Mouse (Mus musculus): Measurements from ENCODE around the gene Phf23.
"Not testable (repeated sequence)": the region's sequence is repeated elsewhere in the genome, so short reads cannot be mapped to it uniquely, and the experiment has no call there.

Phf23 gene

DNA sequence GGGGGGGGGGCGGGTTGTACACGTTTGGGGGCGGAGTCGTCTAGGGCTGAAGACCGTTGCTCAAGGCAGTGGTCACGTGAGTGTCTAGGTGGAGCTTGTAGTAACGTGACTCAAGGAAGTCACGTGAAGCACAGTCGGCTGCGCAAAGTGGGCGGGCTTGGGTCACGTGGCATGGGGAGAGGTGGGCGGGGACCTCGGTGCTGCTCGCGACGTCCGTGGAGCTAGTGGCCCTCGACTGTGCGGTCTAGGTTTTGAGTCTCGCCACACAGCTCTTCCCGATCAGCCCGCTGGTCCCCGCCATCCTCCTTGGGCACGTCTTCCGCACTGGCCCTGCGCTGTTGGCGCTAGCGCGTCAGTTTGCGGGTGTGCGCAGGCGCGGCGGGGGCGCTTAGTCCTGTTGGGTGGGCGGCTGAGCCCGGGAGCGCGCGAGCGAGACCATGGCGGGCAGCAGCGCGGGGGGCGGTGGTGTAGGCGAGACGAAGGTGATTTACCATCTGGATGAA lies 4.9 kb downstream of the Phf23 start, which contains the start of gene Dvl2:
Gene Dvl2, plus strand, starts transcription at position 200 of the 503 bp plus-strand sequence.
- peak; percentile 73 for DNase-seq (ENCODE audit: low spot score)

DNA sequence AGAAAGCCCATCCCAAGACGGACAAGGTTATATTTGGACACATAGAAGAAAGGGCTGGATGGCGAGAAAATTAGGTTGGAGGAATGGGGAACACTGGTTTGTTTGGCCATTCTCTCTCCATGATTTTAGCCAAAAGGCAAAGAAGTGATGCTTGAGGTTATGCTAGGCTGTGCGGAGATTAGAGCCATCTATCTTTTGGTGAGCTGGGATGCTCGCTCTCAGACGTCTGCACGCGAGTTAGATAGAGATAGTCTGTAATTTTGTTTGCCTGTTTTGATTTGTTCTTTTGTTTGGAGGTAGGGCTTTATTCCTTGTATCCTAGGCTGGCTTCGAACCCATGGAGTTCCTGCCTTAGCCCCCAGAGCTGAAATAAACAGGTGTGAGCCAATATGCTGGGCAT lies 5.6 kb downstream of the Phf23 start:
- DNase-seq (ENCODE audit: low spot score): no peak

DNA sequence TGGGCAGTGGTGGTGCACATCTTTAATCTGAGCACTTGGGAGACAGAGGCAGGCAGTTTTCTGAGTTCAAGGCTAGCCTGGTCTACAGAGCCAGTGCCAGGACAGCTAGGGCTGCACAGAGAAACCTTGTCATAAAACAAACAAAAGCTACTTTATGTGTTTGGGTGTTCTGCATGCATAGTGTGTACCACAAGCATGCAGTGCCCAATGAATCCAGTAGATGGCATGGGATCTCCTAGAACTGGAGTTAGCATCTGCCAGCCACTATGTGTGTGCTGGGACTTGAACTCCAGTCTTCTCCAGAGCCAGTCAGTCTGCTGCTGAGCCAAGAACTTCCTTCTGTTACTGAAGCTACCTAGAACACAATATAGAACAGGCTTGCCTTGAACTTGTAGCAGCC lies 6.3 kb downstream of the Phf23 start:
- DNase-seq (ENCODE audit: low spot score): no peak

DNA sequence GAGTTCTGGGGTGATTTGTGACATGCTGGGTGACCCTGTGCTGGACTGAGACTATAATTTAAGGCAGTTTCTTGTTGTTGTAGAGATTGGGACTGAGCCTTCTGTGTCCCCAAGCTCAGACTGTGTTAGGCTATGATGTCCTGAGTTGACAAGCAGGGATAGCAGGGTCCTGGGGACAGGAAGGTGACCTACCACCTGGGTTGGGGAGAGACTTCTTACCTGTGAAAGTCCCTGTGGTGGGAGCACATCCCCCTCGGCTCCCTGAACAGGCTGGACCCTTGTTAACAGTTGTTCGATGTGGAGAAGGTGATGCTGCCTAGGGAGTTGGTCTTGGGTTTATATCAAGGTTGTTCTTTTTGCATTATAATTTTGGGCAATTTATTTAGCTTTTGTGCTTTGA lies 6.9 kb downstream of the Phf23 start:
- no peak for DNase-seq (ENCODE audit: low spot score)

DNA sequence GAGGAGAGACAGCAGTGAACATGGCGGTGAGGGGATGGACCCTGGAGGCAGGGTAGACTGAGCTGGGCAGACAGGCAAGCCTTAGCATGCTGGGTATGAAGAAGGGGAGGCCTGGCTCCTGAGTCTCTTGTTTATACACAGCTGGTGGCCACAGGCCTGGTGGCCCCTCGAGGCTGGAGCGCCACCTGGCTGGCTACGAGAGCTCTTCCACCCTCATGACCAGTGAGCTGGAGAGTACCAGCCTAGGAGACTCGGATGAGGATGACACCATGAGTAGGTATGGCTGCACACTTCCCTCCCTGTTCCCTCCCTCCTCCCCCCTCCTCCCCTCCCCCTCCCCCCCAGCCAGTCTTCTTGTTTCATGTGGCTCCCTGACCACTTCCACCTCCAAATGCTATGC lies 9.9 kb downstream of the Phf23 start:
- DNase-seq (ENCODE audit: low spot score): no peak

DNA sequence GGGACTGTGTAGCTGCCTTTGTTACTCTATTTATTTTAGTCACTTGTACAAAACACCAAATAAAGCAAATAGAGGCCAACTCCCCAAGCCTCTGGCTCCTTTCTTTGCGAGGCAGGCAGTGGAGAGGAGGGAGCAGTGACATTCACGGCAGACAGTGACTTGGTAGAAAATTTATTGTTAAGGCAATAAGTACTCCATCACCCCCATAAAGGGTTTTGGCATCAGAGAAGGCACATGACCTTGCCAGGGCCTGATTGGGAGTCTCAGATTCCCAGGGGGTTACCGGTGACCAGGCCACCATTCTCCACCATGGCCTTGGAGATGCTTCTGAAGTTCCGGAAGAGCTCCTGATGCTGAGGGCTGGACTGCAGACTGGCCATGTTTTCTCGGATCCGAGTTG lies 14.5 kb downstream of the Phf23 start:
- no peak for DNase-seq (ENCODE audit: low spot score)

DNA sequence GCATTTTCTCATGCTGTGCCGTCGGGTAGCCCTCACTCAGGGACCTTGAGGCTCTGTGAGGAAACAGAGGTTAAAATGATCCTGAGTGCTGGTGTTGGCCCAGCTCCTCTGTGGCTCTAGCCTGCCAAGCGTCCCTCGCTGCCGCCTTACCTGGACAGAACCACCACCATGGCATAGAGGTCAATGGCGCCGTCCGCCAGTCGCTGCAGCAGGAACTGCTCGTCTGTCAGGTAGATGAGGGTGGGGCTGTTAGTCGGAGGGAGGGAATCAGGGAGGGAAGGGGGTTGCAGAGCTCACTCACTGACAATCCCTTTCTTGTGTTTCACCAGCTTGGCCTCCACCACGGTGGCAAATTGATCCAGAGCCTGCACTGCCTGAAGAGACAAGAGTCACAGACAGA lies 15.0 kb downstream of the Phf23 start:
- no peak for DNase-seq (ENCODE audit: low spot score)

DNA sequence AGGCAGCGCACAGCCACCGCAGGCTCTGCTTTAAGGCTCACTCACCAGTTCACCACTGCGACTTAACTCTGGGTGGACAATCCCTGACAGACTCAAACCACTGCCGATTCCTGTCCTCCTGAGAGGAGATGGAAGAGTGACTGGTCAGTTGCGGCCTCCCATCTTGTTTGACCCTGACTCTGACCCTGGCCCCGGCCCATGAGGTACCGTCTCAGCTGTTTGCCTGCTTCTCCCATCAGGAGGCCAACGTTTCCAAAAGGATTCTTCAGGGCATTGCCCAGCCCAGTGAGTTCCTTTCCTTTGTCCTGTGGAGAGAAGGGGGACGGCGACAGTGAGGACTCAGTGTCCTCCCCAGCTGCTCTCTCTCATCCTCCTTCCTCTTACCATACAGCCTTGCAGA lies 15.4 kb downstream of the Phf23 start:
- DNase-seq (ENCODE audit: low spot score): no peak

DNA sequence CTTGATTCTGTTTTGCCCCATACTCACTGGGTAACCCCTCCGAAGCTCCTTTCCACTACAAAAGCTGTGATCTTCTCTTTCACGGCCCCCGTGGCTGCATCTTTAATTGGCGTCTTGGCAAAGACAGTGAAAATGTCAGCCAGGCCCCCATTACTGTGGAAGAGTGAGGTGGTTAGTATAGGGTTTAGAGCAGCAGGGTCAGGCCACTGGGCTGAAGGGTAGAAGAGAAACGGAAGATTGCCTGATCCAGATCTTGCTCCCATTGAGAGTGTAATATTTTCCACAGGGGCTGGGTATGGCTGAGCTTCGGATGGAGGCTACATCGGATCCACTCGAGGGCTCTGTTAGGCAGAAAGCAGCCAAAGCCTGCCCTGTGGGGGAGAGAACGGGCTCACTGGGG lies 17.4 kb downstream of the Phf23 start:
- DNase-seq (ENCODE audit: low spot score): no peak

DNA sequence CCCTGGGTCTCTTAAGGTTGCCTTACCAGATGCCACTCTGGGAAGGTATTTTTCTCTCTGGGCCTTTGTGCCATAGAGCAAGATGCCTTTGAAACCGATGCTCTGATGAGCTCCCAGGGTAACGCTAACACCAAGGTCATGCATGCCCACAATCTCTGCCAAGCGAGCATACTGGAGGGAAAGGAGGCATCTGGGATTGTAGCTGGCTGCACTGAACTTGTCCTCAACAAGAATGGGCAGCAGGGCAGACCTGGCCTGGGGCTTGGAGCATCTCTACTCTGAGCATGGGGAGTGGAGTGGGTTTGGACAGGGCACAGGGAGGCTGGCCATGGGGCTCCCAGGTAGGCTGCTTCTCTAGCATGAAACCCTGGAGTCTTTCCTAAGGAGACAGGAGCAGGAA lies 17.8 kb downstream of the Phf23 start:
- no peak for DNase-seq (ENCODE audit: low spot score)

DNA sequence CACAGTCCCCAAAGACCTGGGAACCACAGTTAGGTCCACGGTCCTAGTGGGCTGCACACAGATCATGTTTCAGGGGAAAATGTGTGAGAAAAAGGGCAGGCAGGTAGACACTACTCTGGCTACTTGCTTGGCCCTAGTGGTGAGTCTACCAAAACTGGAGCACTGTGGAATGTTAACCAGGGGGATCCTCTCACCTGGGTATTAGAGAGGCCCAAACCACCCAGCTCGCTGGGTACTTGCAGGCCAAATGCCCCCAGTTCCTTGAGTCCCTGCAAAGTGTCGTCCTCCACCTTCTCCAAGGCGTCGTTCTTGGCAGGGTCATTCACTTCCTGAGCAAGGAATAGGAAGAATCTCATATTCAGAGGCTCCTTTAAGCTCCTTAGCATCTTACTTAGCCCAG lies 18.5 kb downstream of the Phf23 start:
- DNase-seq (ENCODE audit: low spot score): no peak

DNA sequence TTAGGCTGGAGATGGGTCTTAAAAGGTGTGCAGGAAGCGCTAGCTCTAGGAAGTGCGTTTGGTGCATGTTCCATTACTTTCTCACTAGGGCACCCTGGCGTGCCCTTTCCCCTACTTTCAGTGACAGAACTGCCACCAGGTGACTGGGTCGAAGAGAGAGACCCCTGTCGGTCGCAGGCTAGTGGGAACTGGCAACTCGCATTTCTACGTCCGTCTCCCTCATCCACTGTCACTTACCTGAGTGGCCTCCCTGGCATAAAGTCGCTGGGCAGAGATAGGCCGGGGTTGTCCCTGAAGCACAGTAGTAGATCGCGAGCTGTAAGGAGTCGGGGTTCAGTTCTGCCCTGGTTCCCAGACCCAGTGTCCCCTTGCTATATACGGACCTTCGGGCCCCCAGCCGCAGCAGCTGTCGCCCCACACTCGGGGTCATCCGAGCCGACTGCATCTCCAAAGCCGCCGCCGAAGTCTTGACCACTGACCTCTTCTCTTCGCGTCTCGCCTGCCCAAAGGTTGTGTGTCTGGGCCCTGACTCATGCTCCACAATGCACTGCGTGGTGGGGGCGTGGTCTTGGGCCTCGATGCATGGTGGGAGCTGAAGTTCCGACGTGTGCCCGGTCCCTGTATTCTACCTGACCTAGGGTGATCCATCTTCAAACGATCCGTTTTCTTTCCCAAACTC lies 19.4 kb downstream of the Phf23 start, which contains the start of gene Acadvl:
Gene Acadvl, minus strand, starts transcription at position 532 of the 679 bp plus-strand sequence.
- DNase-seq (ENCODE audit: low spot score): peak; percentile 73

DNA sequence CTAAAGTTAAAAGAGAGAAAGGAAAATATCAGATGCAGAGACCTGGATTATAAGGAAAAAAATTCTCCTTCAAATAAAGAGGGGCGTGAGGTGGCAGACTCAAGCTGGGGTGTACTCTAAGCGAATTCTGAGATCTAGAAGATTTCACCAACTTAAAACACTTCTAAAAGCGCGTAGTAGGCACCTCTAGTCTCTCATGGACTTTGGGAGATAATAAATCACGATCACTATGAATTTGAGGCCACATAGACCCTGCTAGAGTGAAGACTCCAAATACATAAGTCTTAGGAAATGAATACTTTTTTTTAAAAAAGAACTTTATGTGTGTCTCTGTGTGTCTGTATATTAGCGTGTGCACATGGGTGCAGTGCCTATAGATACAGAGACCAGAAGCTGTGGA lies 20.1 kb downstream of the Phf23 start:
- DNase-seq (ENCODE audit: low spot score): no peak

DNA sequence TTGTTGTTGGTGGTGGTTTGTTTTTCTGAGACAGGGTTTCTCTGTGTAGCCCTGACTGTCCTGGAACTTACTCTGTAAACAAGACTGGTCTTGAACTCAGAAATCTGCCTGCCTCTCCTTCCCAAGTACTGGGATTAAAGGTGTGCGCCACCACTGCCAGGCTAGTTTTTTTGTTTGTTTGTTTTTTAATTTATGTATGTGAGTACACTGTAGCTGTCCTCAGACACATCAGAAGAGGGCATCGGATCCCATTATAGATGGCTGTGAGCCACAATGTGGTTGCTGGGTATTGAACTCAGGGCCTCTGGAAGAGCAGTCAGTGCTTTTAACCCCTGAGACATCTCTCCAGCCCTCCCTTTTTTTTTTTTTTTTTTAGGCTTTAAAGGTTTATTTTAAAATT lies 20.6 kb downstream of the Phf23 start:
- DNase-seq (ENCODE audit: low spot score): not testable (repeated sequence)

DNA sequence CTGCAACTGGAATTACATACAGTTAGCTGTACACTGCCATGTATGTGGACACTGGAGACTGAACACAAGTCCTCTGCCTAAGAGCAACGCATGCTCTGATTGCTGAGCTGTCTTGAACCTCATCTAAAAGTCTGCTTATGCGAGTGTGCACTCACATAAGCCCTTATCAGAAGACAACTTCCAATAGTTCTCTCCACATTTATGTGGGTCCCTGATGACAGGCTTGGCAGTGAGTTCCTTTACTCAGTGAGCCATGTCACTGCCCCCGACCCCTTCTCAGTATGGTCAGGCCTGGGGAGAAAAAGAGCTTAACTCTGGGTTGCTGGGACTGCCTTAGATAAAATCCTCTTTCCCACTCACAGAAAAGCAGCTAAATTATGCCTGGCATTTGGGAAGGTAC lies 21.1 kb downstream of the Phf23 start, which contains the start of gene Dlg4:
Gene Dlg4, plus strand, starts transcription at position 274 of the 400 bp plus-strand sequence.
- no peak for DNase-seq (ENCODE audit: low spot score)

DNA sequence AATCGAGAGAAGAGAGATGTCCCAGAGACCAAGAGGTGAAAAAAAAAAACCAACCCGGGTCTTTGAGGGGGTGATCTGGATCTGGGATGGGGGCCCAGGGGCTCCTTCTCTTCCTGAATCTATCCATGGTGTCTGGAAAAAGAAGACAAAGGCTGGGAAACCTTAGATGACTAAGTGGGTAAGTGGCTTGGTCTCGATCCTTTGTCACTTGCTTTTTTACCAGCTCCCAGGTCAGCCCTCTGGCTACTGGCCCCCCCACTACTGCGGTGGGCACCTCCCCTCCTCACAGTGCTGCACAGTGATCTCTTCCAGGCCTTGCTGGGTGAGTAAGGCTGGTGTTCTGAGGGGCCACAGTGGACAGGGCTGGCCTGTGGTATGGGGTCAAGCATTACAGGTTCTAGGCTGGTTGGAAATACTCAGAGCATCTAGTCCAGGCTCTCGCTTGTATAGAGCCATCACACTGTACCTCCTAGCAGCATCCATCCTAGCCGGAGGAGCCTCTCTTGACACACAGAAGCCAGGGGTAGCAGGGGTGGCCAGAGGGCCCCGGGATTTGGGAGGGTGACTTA lies 21.7 kb downstream of the Phf23 start:
- no peak for DNase-seq (ENCODE audit: low spot score)

DNA sequence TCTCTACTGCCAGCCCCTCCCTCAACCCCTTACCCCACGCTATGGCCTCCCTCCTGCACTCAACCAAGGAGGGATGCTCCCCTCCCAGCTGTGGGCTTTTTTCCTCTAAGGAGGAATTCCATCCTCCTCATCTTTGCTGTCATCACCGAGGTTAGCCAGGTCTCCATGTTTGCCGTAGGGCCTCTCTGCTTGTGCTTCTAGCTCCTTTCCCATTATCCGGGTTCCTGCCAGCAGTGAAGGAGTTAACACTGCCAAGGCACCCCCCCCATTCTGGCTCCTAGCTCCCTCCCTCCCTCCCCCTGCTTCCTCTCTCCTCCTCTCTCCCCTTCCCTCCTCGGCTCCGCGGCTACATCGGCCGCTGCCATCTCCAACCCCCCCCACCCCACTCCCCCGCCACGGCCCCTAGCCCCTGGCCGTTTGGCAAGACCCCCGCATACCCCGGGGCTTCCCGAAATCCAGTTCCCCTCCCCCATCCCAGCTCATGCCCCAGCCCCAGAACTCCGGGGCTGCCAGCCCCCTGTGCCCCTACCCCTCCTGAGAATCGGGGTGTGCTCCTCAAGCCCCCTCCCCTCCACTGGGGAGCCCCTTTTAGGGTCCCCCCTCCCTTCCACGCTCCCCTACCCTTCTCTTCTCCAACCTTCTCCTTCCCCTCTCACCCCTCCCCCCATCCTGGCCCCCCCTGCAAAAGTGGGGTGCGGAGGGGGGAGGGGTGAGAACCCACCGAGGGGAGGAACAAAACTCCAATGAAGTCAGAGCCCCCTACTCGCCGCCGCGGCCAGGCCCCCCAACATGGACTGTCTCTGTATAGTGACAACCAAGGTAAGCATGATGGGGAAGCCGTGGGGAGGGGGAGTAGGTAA lies 22.8 kb downstream of the Phf23 start:
- DNase-seq (ENCODE audit: low spot score): no peak

DNA sequence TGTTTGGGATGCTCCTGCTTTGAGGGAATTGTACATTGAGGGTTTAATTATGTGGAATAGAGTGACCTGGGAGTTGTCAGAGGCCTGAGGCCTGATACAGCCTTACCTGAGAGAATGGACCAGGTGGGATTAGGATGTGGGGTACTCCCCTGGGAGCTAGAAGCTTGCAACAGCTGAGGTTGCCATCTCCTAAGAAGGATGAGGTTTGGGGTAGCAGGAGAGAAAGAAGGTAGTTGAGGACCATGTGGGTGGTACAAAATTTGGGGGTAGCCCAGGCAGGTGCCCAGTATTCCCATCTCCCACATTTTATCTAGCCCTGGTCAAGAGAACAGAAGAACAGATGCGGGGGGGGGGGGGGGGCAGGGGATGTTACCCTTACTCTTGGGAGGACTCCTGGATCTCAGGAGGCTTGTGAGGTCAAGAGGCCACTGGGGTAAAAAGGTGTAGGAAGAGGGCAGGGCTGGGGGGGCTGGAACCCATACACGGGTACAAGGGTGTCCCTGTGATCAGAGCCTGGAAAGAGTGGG lies 24.0 kb downstream of the Phf23 start:
- DNase-seq (ENCODE audit: low spot score): no peak

DNA sequence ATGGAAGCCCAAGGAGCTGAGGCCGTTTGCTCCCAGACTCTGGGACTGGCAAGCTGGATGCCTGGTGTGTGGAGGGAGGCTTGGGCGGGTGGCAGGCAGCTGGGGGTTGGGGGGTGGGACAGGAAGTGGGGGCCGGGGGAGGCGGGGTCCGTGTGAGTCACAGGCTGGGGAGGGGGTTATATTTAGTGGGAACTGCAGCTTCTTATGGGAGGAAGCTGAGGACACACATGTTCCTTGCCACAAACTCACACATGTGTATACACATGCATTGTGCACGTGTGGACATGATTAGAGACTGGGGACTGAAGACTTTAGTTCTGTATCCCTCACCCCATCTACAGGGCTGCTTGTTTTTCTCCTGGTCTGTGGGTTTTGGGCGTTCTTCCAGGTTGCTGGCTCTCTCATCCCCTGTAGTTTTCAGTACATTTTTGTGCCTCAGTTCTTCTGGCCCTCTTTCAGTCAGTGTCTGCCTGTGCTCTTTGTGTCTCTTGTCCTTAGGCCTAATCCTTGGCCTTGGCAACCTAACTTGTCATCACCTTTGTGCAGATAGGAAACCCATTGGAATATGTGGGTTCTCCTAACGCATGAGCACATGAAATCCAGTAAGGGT lies 24.6 kb downstream of the Phf23 start:
- DNase-seq (ENCODE audit: low spot score): no peak

DNA sequence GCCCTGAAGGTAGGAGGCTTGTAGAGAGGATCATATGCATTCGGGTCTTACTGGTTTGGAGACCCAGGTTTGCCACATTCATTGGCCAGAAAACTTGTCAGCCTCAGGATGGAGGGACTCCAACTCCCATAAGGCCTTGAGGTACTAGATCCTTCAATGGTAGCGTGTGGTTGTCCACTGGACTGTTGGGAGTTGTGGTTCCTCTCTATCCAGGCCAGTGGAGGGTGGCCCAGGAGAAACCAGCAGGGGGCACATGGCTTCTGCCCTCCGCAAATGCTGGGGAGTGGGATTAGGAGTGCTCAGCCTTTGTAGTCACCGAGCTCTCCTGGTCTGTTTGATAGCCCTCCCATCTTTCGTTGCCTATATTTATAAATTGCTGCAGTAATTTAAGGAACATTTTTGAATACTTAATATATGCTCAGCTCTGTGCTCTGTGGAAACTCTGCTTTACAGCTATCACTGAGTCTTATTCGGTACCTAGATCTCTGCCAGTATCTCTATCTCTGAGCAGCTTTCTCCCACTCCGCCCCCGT lies 25.2 kb downstream of the Phf23 start:
- peak; percentile 32 for DNase-seq (ENCODE audit: low spot score)

DNA sequence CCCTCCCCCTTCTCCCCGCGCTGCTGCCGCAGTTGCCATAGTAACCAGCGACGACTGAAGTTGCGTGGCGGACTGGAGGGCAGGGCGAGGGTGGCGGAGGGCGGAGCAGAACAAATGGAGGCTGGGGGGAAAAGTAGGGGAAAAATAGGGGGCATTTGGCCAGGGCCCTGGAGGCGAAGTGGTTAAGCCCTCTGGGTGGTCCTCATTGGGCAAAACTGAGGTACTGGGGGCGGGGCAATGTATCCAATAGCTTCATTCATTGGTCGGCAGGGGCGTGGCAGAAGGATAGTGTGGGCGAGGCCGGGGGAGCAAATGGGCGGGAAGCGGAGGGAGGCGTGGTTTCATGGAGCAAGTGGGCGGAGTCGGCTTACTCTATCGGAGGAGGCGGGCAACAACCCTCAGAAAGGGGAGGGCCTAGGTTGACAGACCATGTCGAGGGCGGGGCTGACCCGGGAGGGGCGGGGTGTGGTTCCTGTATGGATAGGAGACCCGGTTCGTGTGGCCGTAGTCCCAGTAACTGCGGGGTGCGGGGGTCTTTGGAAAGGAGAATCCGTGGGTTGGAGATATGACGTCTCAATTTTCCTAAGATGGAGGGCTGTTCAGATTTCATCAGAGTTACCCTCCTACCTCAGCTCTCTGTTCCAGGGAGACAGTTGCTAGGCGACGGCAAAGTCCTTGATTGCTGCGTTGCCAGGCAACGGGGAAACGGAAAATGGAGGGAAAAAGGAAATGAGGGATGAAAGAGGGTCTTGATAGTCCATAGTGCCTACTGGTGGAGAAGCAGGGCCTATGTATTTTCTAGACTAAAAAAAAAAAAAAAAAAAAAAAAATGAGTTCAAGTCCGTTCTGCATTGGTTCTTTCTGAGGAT lies 25.9 kb downstream of the Phf23 start:
- peak; percentile 85 for DNase-seq (ENCODE audit: low spot score)
